Mouse (Mus musculus): ENCODE results near the gene Cct4. TPM values are rescaled to one million over a fixed set of nuclear protein-coding genes. Genes with fewer than 3 reads are reported as not detected.
A peak's percentile ranks its signal among the peaks of the same experiment; 100 is the strongest.

The Cct4 gene
- polyA plus RNA-seq, 1 experiment from 2014 or later: 204 TPM

DNA sequence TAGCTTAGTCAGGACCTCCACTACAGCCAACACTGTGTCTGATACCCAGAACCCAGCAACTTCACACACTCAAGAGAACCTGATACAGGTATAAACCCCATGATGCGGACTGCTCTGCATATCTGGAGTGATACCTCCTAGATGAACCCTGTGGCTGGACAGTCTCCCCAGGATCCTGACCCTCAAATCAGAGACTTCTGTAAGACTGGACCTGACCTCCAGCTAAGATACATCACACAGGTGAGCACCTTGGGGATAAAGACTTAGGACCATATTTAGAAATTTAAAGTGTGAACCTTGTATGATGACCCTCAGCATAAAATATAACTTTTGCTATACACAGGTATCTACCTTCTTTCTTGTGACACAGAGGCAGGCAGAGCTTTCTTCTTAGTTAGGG lies 19.8 kb upstream of the Cct4 start:
- H3K36me3 ChIP-seq: peaks cover 63% of the 10 kb centered on the region
- no peak overlapping the region for H3K9ac ChIP-seq
- peaks cover 12% of the 10 kb centered on the region for H3K4me1 ChIP-seq
- 95% methylated on average over 1 of the region's 1 CpGs for WGBS
- no peaks in the 10 kb centered on the region for H3K27me3 ChIP-seq (replicated peaks)
- H3K4me2 ChIP-seq: no peak overlapping the region
- no peak overlapping the region for H3K27ac ChIP-seq (replicated peaks)
- no peak overlapping the region for H3K4me3 ChIP-seq
- H3K9me3 ChIP-seq: peaks cover 50% of the 10 kb centered on the region
- ATAC-seq (ENCODE audit: extremely low read depth, insufficient number of reproducible peaks, low FRiP score, low TSS enrichment): no peak

DNA sequence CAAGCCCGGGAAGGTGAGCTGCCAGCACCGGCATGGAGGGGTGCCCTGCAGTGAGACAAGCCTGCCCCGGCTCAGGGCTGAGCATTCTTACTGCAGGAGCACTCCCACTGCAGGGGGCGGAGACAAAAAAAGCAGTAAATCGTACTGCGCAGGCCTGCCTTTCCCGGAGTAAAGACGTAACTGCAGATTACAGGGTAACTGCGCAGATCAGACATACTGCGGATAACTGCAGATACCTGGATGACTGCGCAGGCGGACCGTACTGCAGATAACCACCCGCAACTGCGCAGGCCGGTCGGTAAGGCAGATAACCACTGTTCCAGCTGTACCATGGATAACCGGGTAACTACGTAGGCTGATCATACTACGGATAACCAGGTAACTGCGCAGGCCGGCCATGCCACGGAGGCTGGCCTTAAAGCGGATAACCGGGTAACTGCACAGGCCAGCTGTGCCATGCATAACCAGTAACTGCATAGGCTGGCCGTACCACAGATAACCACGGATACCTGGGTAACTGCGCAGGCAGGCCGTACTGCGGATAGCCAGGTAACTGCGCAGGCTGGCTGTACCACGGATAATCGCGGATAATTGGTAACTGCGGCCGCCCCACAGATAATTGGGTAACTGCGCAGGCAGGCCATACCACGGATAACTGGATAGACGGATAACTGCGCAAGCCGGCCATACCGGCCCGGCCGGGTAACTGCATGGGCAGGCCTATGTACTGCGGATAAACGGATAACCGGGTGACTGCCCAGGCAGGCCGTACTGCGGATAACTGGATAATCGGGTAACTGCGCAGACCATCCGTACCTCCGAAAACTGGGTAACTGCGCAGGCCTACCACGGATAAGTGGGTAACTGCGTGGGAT lies 18.2 kb upstream of the Cct4 start, which contains the start of gene Zrsr1:
TSS of gene Zrsr1 (plus strand) at position 171 of the 875 bp plus-strand sequence.
- peak within 1 kb of the TSS; percentile 82 for H3K27ac ChIP-seq (replicated peaks)
- WGBS: 52% methylated on average over 56 of the region's 56 CpGs
- H3K4me2 ChIP-seq: peak within 1 kb of the TSS; percentile 84
- H3K36me3 ChIP-seq: peaks cover 65% of the 10 kb centered on the region
- no peaks in the 10 kb centered on the region for H3K27me3 ChIP-seq (replicated peaks)
- peak within 1 kb of the TSS; percentile 64 for H3K4me3 ChIP-seq
- H3K9ac ChIP-seq: peak within 1 kb of the TSS; percentile 76
- peak; percentile 62 for ATAC-seq (ENCODE audit: extremely low read depth, insufficient number of reproducible peaks, low FRiP score, low TSS enrichment)
- peaks cover 27% of the 10 kb centered on the region for H3K4me1 ChIP-seq
- peaks cover 39% of the 10 kb centered on the region for H3K9me3 ChIP-seq

DNA sequence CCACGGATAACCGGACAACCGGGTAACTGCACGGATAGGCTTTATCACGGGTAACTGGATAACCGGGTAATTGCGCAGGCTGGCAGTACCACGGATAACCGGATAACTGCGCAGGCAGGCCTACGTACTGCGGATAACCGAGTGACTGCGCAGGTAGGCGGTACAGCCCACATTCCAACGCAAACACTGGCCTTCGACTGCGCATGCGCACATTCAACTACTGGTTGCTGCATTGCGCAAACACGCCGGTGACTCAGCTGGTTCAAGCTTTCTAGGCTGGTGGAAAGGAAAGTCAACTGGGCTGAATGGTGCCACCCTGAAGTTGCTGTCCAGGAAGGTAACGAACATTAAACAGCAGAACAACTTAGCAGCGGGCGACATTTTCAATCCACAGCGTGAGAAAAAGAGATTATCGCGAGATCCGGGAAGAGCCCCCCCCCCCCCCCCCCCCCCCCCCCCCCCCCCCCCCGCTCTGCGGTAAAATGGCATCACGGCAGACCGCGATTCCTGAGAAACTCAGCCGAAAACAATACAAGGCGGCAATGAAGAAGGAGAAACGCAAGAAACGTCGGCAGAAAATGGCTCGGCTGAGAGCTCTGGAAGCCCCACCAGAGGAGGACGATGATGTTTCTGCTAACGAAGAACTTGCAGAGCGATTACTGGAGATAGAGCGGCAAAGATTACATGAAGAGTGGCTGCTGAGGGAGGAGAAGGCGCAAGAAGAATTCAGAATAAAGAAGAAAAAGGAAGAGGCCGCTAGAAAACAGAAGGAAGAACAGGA lies 17.4 kb upstream of the Cct4 start:
- Histone ChIP-seq H3K36me3 (peaks cover 65% of the 10 kb centered on the region), H3K27me3 (replicated peaks) (no peaks in the 10 kb centered on the region)
- 48% methylated on average over 41 of the region's 46 CpGs for WGBS

DNA sequence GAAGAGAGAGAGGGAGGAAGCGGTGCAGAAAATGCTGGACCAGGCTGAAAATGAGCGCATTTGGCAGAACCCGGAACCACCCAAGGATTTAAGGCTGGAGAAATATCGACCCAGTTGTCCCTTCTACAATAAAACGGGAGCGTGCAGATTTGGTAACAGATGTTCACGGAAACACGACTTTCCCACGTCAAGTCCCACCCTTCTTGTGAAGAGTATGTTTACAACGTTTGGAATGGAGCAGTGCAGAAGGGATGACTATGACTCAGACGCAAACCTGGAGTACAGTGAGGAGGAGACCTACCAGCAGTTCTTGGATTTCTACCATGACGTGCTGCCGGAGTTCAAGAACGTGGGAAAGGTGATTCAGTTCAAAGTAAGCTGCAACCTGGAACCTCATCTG lies 16.7 kb upstream of the Cct4 start:
- peaks cover 65% of the 10 kb centered on the region for H3K36me3 ChIP-seq
- peak overlapping the region; percentile 83 for H3K9ac ChIP-seq
- peaks cover 27% of the 10 kb centered on the region for H3K4me1 ChIP-seq
- H3K27me3 ChIP-seq (replicated peaks): no peaks in the 10 kb centered on the region
- no peak for ATAC-seq (ENCODE audit: extremely low read depth, insufficient number of reproducible peaks, low FRiP score, low TSS enrichment)
- H3K9me3 ChIP-seq: peaks cover 31% of the 10 kb centered on the region
- peak overlapping the region; percentile 64 for H3K4me3 ChIP-seq
- WGBS: 55% methylated on average over 14 of the region's 14 CpGs
- H3K27ac ChIP-seq (replicated peaks): peak overlapping the region; percentile 80
- peak overlapping the region; percentile 74 for H3K4me2 ChIP-seq

More for the DNA sequence above, 17.4 kb upstream of the Cct4 start:
- H3K9ac ChIP-seq: peak overlapping the region; percentile 83
- H3K27ac ChIP-seq (replicated peaks): peak overlapping the region; percentile 82
- H3K4me1 ChIP-seq: peaks cover 27% of the 10 kb centered on the region
- peak overlapping the region; percentile 64 for H3K4me3 ChIP-seq
- H3K9me3 ChIP-seq: peaks cover 32% of the 10 kb centered on the region
- no peak; the same call in 1 of the 2 replicates for ATAC-seq (ENCODE audit: extremely low read depth, insufficient number of reproducible peaks, low FRiP score, low TSS enrichment)
- peak overlapping the region; percentile 84 for H3K4me2 ChIP-seq

DNA sequence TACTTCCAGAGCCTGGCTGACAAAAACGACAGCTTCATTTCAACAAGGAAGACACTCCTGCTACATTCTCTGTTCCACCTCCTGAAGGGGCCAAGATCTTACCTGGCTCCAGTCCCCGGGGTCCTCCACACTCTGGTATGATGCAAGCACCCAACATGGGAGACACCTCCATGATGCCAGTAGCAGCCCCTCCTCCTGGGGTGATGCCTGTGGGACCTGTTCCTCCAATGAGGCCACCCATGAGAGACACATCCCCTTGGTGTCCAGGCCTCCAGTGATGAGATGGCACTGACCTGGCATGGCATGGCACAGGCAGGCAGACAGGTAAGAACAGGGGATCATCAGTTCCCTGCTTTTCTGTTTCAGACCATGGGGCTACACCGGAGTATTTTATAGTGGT lies 12.1 kb upstream of the Cct4 start:
- Histone ChIP-seq H3K9ac (no peak overlapping the region), H3K4me1 (peaks cover 42% of the 10 kb centered on the region), H3K4me3 (no peak overlapping the region), H3K27ac (replicated peaks) (no peak overlapping the region), H3K27me3 (replicated peaks) (no peaks in the 10 kb centered on the region), H3K36me3 (peaks cover 46% of the 10 kb centered on the region), H3K9me3 (peaks cover 4% of the 10 kb centered on the region), H3K4me2 (no peak overlapping the region)
- no peak for ATAC-seq (ENCODE audit: extremely low read depth, insufficient number of reproducible peaks, low FRiP score, low TSS enrichment)
- 80% methylated on average over 3 of the region's 3 CpGs for WGBS

DNA sequence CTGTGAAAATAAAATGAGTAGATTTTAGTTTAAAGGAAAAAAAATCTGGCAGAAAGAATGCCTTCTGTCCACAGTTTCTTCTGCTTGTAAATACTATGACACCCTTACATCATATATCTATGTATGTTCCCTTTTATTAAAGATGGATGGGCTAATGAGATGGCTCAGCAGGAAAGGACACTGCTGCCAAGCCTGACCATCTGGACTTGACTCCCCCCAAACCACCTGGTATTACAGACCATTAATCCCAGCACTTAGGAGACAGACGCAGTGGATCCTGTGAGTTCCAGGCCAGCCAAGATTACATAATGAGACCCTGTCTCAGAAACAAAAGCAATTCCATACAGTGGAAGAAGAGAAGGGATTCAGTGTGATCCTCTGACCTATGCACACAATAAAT lies 11.6 kb upstream of the Cct4 start:
- Histone ChIP-seq H3K4me1 (peaks cover 42% of the 10 kb centered on the region), H3K27ac (replicated peaks) (no peak overlapping the region), H3K9me3 (no peaks in the 10 kb centered on the region), H3K36me3 (peaks cover 41% of the 10 kb centered on the region), H3K9ac (no peak overlapping the region), H3K4me3 (no peak overlapping the region), H3K4me2 (no peak overlapping the region), H3K27me3 (replicated peaks) (no peaks in the 10 kb centered on the region)
- ATAC-seq (ENCODE audit: extremely low read depth, insufficient number of reproducible peaks, low FRiP score, low TSS enrichment): no peak
- 73% methylated on average over 1 of the region's 1 CpGs for WGBS

DNA sequence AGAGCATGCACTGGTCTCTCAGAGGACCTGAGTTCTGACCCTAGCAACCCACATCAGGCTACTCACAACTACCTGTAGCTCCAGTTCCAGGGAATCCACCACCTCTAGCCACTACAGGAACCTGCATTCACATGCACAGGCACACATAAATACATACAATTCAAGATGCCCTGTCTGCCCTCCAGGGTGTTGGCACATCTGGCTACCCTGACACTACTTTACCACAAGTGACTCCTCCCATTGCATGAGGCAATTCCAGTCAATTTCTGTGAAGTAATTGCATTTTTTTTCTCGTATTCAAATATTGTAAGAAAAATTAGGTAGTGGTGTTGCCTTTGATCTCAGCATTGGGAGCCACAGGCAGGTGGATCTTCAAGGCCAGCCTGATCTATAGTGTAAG lies 11.1 kb upstream of the Cct4 start:
- Histone ChIP-seq H3K9me3 (no peaks in the 10 kb centered on the region), H3K27me3 (replicated peaks) (no peaks in the 10 kb centered on the region), H3K36me3 (peaks cover 36% of the 10 kb centered on the region), H3K4me3 (no peak overlapping the region), H3K4me1 (peaks cover 38% of the 10 kb centered on the region), H3K4me2 (no peak overlapping the region), H3K9ac (no peak overlapping the region), H3K27ac (replicated peaks) (no peak overlapping the region)
- WGBS: 76% methylated on average over 1 of the region's 1 CpGs
- ATAC-seq (ENCODE audit: extremely low read depth, insufficient number of reproducible peaks, low FRiP score, low TSS enrichment): no peak

DNA sequence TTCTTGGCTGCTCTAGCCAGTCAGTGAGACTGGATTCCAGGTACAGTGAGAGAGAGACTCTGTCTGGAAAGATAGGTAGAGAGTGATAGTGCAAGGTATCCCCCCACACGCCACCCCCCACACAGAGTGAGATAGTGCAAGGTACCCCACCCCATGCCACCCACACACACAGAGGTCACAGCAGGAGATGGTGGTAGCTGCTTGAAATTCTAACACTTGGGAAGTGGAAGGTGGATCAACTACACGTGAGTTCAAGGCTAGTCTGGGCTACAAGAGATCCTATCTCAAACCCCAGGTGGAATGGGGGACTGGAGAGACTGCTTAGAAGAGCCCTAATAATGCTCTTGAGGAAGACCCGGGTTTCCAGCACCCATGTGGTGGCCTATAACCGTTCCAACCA lies 9.3 kb upstream of the Cct4 start:
- Histone ChIP-seq H3K36me3 (peaks cover 30% of the 10 kb centered on the region), H3K4me2 (peak overlapping the region; percentile 76), H3K9ac (peak overlapping the region; percentile 82), H3K4me3 (peak overlapping the region; percentile 68), H3K27me3 (replicated peaks) (no peaks in the 10 kb centered on the region), H3K4me1 (peaks cover 25% of the 10 kb centered on the region), H3K9me3 (no peaks in the 10 kb centered on the region), H3K27ac (replicated peaks) (peak overlapping the region; percentile 97)
- ATAC-seq (ENCODE audit: extremely low read depth, insufficient number of reproducible peaks, low FRiP score, low TSS enrichment): no peak
- 31% methylated on average over 4 of the region's 4 CpGs for WGBS

DNA sequence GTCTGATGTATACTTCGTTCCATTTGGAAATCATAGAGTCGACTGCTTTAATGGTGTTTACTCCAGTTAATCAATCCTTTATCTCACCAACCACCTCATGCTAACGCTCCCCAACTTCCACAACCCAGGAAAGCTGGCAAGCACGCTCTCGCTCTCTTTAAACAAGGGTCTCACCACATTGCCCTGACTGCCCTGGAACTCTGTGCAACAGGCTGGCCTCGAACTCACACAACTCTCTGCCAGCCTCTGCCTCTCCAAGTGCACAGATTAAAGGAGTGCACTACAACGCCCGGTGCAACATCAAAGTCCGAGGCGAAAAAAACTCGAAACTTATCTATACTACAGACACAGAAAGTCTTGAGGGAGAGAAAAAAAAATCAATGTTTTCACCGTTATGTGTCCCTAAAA lies 8.8 kb upstream of the Cct4 start:
- Histone ChIP-seq H3K4me2 (peak overlapping the region; percentile 76), H3K36me3 (peaks cover 25% of the 10 kb centered on the region), H3K4me3 (peak overlapping the region; percentile 68), H3K9ac (peak overlapping the region; percentile 82), H3K4me1 (peaks cover 20% of the 10 kb centered on the region), H3K27ac (replicated peaks) (peak overlapping the region; percentile 97), H3K27me3 (replicated peaks) (no peaks in the 10 kb centered on the region), H3K9me3 (no peaks in the 10 kb centered on the region)
- ATAC-seq (ENCODE audit: extremely low read depth, insufficient number of reproducible peaks, low FRiP score, low TSS enrichment): peak; percentile 32; the same call in 1 of the 2 replicates
- WGBS: 2% methylated on average over 12 of the region's 12 CpGs

DNA sequence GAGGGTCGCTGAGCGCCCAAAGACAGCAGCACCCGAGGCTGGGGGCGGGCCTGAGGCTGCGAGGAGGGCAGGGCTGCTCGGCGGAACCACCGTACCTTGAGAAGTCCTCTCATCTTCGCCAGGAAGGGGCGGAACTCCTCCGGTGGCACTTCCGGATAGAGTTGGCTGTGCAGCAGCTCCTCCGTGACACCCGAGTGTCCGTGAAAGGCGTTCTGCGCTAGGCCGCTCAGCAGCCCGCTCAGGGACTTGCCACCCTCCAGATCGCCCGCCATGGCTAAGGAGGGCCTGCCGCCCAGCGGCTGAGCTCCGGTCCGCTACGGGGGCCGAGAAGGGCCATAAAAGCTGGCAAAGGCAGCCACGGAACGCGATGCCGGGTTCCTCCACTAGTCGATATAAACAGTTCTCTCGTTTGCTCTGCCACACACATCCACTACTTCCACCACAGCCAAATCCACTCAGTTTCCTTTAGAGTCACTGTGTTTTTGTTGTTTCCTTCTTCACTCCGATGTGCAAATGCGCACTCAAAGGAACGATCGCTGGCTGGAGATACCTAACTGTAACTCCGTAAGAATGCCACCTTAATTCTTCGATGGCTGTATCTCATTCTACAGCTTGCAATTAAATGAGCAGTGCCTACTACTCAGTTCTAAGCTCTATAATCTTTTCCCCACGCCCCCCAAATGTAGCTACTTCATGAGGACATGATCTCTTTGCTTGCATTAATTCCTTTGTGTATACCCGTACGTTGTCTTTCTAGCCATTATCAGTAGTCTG lies 8.1 kb upstream of the Cct4 start, which contains the start of the genes Gm28048 and Commd1:
TSS of gene Gm28048 (minus strand) at position 107 of the 774 bp plus-strand sequence.
TSS of gene Commd1 (minus strand) at position 399 of the 774 bp plus-strand sequence.
- peak; percentile 87 for ATAC-seq (ENCODE audit: extremely low read depth, insufficient number of reproducible peaks, low FRiP score, low TSS enrichment)
- H3K9ac ChIP-seq: peak within 1 kb of the TSS; percentile 82
- H3K4me1 ChIP-seq: peaks cover 15% of the 10 kb centered on the region
- no peaks in the 10 kb centered on the region for H3K9me3 ChIP-seq
- no peaks in the 10 kb centered on the region for H3K27me3 ChIP-seq (replicated peaks)
- H3K4me2 ChIP-seq: peak within 1 kb of the TSS; percentile 76
- H3K27ac ChIP-seq (replicated peaks): peak within 1 kb of the TSS; percentile 97
- 3% methylated on average over 42 of the region's 42 CpGs for WGBS
- H3K36me3 ChIP-seq: peaks cover 19% of the 10 kb centered on the region
- H3K4me3 ChIP-seq: peak within 1 kb of the TSS; percentile 68

Data from heart, embryonic 13.5 days (tissue).